Mouse (Mus musculus) erythroblast, embryonic 14.5 days (primary cell): ENCODE data around the gene Plekhg1. TPM values are rescaled to one million over a fixed set of nuclear protein-coding genes. Genes with fewer than 3 reads are reported as not detected.

Experiments
- H3K27me3 ChIP-seq: 2 replicates; pipeline ENCODE4 v1.6.1; 2012; ENCODE audit warnings: inconsistent platforms; ENCODE audit not compliant: control insufficient read depth
- H3K36me3 ChIP-seq: 2 replicates; pipeline ENCODE4 v1.6.1; 2012; ENCODE audit warnings: mild to moderate bottlenecking, inconsistent platforms; ENCODE audit not compliant: control insufficient read depth
- H3K4me1 ChIP-seq: 2 replicates; pipeline ENCODE4 v1.6.1; 2012; ENCODE audit warnings: inconsistent platforms; ENCODE audit not compliant: control insufficient read depth
- H3K4me3 ChIP-seq: replicated peaks from 2 replicates; pipeline ENCODE3; 2012; ENCODE audit warnings: moderate library complexity, mild to moderate bottlenecking, inconsistent platforms
- H3K9me3 ChIP-seq: 2 replicates; pipeline ENCODE4 v1.6.1; 2012; ENCODE audit warnings: low read length, inconsistent platforms, mixed read lengths; ENCODE audit not compliant: control insufficient read depth
- GATA1 ChIP-seq: IDR thresholded peaks from 2 replicates; pipeline ENCODE4 v1.6.1; 2012; ENCODE audit warnings: low read length, inconsistent platforms, mixed read lengths
- TAL1 ChIP-seq: IDR thresholded peaks from 3 replicates; pipeline ENCODE4 v1.6.1; 2012; ENCODE audit warnings: low read length, inconsistent platforms, mixed read lengths
- polyA plus RNA-seq: library from polyadenylated mRNA; stranded (reverse); fragments of >175 nt; gene quantifications from 2 replicates; pipeline ENCODE4 v1.2.3, GENCODE M21; 2012

Plekhg1 gene
- polyA plus RNA-seq, 1 experiment: not detected

- Histone ChIP-seq H3K9me3 (no peaks in the 10 kb centered on the region), H3K4me3 (no peak overlapping the region), H3K36me3 (no peaks in the 10 kb centered on the region), H3K4me1 (no peaks in the 10 kb centered on the region), H3K27me3 (no peaks in the 10 kb centered on the region)
- no peak for TF ChIP-seq GATA1
- no peak for TF ChIP-seq TAL1
These were observed 193.3 kb downstream of the Plekhg1 start for GRCm38 (mm10) chr10:3933311-3933940.

GRCm38 (mm10) chr10:3936864-3937263 lies 196.7 kb downstream of the Plekhg1 start:
- Histone ChIP-seq H3K4me3 (no peak overlapping the region), H3K9me3 (no peaks in the 10 kb centered on the region), H3K4me1 (no peaks in the 10 kb centered on the region), H3K27me3 (no peaks in the 10 kb centered on the region), H3K36me3 (no peaks in the 10 kb centered on the region)
- no peak for TF ChIP-seq TAL1
- no peak for TF ChIP-seq GATA1

- H3K36me3 ChIP-seq: no peaks in the 10 kb centered on the region
- TF ChIP-seq TAL1: no peak
- TF ChIP-seq GATA1: no peak
- H3K27me3 ChIP-seq: no peaks in the 10 kb centered on the region
- no peaks in the 10 kb centered on the region for H3K9me3 ChIP-seq
- no peaks in the 10 kb centered on the region for H3K4me1 ChIP-seq
- no peak overlapping the region for H3K4me3 ChIP-seq
These were observed 199.9 kb downstream of the Plekhg1 start for GRCm38 (mm10) chr10:3939895-3940595.

GRCm38 (mm10) chr10:3940596-3940975 lies 200.4 kb downstream of the Plekhg1 start:
- Histone ChIP-seq H3K36me3 (no peaks in the 10 kb centered on the region), H3K4me3 (no peak overlapping the region), H3K9me3 (no peaks in the 10 kb centered on the region), H3K27me3 (no peaks in the 10 kb centered on the region), H3K4me1 (no peaks in the 10 kb centered on the region)
- TF ChIP-seq GATA1 (no peak), TAL1 (no peak)

GRCm38 (mm10) chr10:3941054-3941757 lies 201.0 kb downstream of the Plekhg1 start:
- no peaks in the 10 kb centered on the region for H3K27me3 ChIP-seq
- H3K4me3 ChIP-seq: no peak overlapping the region
- H3K36me3 ChIP-seq: no peaks in the 10 kb centered on the region
- H3K9me3 ChIP-seq: no peaks in the 10 kb centered on the region
- no peaks in the 10 kb centered on the region for H3K4me1 ChIP-seq
- TF ChIP-seq GATA1: no peak
- TF ChIP-seq TAL1: no peak

- H3K4me1 ChIP-seq: no peaks in the 10 kb centered on the region
- TF ChIP-seq GATA1 (no peak), TAL1 (no peak)
These were observed 202.1 kb downstream of the Plekhg1 start for GRCm38 (mm10) chr10:3942289-3942688.

GRCm38 (mm10) chr10:3943492-3944395 lies 203.6 kb downstream of the Plekhg1 start:
- no peak overlapping the region for H3K4me3 ChIP-seq
- no peaks in the 10 kb centered on the region for H3K36me3 ChIP-seq
- H3K27me3 ChIP-seq: no peaks in the 10 kb centered on the region
- TF ChIP-seq GATA1: no peak
- TF ChIP-seq TAL1: no peak
- no peaks in the 10 kb centered on the region for H3K4me1 ChIP-seq
- H3K9me3 ChIP-seq: no peaks in the 10 kb centered on the region

More at GRCm38 (mm10) chr10:3942289-3942688, 202.1 kb downstream of the Plekhg1 start:
- Histone ChIP-seq H3K27me3 (no peaks in the 10 kb centered on the region), H3K4me3 (no peak overlapping the region), H3K9me3 (no peaks in the 10 kb centered on the region), H3K36me3 (no peaks in the 10 kb centered on the region)

GRCm38 (mm10) chr10:3946871-3947270 lies 206.7 kb downstream of the Plekhg1 start:
- H3K36me3 ChIP-seq: no peaks in the 10 kb centered on the region
- H3K4me1 ChIP-seq: no peaks in the 10 kb centered on the region
- no peaks in the 10 kb centered on the region for H3K9me3 ChIP-seq
- no peaks in the 10 kb centered on the region for H3K27me3 ChIP-seq
- TF ChIP-seq TAL1 (no peak), GATA1 (no peak)
- H3K4me3 ChIP-seq: no peak overlapping the region

- Histone ChIP-seq H3K9me3 (no peaks in the 10 kb centered on the region), H3K36me3 (no peaks in the 10 kb centered on the region), H3K4me1 (no peaks in the 10 kb centered on the region), H3K4me3 (no peak overlapping the region), H3K27me3 (no peaks in the 10 kb centered on the region)
- TF ChIP-seq GATA1 (no peak), TAL1 (no peak)
These were observed 207.2 kb downstream of the Plekhg1 start for GRCm38 (mm10) chr10:3947346-3947745.
